Mouse (Mus musculus) heart, adult 8-10 months (tissue): ENCODE measurements around the gene Paqr4. TPM values are rescaled to one million over a fixed set of nuclear protein-coding genes. Genes with fewer than 3 reads are reported as not detected.

Experiments used
- DNase-seq: peaks from one replicate; pipeline ENCODE4 v3.0.0; 2022; ENCODE audit warnings: low spot score
- total RNA-seq, 4 experiments: library from RNA; stranded (reverse); gene quantifications; 2 replicates each; pipeline ENCODE4 v1.2.4; 2022

Gene Paqr4
- total RNA-seq, 4 experiments from 2014 or later, result 22.4 to 29.0 (median 26.4) TPM

DNA sequence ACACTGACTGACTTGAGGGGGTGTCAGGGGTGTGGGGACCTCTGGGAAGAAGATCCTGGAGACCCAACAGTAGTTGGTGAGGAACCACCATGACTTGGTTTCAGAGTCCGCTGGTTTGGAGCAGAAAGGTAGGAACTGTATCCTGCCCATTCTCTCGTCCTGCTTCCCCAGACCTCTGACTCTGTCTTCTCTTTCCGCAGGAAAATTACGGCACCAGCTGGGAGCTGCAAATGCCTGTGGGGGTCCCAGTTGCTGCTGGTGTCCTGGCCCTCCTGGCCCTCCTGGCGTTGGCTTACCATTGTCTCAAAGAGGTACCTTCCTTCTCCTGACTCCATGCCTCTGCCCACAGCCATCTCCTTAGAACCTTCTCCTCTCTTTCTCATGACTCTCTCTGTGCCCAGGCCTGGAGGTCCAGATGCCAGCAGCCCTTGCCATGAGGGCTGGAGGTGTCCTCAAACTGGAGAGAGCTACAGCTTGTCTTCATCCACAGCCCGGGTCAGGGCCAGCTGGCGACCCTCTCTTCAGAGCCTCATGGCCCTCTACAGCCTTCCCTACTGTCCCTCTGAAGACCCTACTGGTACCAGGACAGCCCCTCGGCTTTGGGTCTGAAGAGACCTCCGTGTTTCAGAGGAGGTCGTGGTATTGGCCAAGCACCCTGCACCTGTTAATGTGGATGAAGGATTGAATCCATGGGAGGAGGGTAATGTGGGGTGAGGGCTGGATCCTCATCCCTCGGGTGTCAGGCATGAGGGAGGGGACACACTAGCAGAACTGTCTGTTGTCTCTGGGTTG lies 8.9 kb upstream of the Paqr4 start:
- DNase-seq, result no peak

DNA sequence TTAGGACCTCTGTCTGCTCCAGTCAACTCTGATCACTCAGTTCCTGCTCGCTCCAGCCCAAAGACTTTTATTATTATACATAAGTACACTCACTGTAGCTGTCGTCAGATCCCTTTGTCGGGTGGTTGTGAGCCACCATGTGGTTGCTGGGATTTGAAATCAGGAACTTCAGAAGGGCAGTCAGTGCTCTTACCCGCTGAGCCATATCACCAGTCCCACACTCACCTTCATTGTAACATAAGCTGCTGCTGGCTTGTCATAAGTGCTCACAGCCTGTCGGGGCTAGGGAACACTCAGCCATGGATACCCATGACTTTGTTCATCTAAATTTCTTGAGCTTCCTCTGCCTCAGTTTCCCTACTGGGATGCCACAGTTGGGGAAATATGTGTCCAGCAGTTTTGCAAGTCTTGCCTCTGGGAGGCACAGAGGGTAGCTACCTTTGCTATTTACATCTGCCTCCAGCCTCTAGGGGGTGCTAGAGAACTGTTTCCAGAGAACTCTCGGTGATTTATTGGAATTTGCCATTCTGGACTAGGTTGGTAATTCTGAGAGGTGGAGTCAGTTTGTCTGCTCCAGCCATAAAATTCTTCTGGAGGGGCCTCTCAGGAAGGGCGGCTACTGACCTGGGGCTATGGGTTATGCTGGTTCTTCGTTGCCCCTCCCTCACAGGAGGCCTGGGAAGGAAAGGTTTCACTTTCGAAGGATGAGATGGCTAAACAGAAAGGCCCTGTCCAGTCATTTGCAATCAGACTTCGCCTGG lies 8.1 kb upstream of the Paqr4 start:
- DNase-seq, result peak; percentile 93

DNA sequence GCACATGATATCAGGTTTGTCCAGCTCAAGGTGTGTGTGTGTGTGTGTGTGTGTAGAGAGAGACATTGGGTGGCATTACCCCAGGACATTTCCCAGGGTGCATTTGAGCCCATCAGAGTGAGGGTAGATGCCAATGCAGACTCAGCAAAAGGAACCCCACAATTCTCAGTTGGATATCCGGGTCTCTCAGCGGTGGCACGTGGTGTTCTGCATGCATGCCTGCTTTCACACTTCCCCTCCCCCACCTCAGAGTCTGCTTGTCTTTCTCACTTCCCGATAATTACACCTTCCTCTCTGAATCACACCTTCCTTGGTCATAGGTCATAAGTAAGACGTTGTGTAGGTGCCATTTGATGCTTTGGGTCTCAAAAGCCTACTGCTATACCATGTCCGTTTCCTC lies 7.4 kb upstream of the Paqr4 start:
- no peak for DNase-seq

DNA sequence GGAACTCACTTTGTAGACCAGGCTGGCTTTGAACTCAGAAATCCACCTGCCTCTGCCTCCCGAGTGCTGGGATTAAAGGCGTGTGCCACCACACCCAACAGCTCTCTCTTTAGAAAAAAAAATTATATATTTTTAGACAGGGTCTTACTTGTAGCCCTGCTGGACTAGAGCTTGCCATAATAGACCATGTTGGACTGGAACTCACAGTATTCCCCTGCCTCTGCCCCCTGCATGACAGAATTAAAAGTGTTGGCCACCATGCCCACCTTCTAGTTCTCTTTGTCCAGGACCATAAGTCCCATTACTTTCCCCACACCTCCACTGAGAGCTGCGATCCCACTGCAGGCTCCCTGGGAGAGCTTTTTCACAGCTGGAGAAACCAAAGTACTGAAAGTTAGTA lies 6.8 kb upstream of the Paqr4 start:
- no peak for DNase-seq

DNA sequence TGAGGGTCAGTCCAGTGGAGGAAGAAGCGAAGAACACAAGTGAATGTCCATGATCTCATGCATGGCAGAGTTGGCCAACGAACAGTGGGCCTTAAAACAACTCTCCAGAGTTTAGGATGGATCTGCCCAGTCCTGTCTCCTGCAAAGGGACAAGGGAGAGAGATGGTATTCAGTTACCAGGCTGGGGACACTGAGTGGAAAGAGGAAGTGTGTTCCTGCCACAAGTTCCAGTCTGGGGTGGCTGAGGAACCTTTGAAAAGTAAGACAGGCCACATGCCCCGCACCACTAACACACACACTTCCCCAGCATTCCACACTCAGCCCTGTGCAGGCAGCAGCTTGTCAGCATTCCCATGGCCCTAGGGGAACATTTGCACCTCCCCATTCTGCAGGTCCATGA lies 6.1 kb upstream of the Paqr4 start:
- DNase-seq, result no peak

DNA sequence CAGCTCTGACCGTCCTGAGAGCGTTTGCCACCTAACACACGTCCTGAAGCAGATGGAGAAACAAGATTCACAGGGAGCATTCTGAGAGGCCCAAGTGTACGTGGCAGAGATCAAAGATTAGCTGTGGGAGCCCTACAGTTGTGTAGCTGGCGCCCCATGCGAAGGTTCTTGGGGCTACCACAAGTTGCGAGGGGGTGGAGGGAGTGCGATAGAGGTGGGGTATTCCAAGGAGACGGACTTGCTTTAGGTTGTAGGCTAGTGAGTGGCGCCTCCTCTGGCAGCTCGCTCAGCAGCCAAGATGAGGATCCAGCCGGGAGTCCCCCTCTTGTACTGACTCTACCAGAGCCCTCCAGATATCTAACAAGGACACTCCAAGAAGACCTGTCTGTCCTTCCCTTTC lies 5.6 kb upstream of the Paqr4 start:
- no peak for DNase-seq

DNA sequence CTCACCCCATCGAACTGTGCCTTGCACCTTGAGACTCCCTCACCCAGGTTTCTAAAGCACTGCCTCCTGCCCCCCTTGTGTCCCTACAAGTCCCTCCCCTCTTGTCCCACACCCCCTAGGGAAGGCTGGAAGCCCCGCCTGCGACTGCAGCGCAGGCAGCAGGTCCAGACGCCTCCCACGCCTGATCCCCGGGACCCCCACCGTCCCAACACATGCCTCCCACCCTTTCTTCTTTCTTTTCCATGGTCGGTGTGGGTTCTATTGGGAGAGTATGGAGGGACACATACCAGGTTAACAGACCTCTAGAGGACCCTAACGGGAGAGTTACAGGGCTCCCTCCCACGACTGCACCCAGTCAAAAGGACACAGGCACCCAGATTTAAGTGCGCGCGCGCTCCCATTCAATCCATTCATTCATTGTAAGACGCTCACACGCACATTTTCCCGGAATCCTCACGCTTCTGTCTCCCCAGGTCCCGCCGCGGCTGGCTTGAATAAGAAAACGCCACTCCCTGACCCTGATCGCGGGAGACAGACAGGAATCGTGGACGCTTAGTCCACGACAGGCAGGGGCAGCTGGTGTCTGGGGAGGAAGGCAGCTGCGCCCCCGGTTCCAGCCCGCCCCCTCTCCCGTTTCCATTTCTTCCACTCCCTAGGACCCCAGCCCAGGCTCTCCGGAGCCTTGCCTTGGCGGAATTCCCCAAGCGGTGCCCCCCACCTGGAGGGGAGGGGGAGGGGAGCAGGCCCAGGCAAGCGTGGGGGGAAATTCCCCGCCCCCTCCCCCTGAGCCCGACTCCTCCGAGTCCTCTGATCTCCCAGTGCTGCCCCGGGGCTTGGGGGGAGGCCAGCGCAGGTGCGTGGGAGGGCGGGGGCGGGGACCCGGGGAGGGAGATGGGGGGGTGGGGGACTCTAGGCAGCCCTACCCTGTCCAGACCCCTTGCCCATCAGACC lies 4.9 kb upstream of the Paqr4 start, which contains the start of gene Kremen2:
Gene Kremen2, minus strand, starts transcription at position 533 of the 951 bp plus-strand sequence.
- no peak for DNase-seq

DNA sequence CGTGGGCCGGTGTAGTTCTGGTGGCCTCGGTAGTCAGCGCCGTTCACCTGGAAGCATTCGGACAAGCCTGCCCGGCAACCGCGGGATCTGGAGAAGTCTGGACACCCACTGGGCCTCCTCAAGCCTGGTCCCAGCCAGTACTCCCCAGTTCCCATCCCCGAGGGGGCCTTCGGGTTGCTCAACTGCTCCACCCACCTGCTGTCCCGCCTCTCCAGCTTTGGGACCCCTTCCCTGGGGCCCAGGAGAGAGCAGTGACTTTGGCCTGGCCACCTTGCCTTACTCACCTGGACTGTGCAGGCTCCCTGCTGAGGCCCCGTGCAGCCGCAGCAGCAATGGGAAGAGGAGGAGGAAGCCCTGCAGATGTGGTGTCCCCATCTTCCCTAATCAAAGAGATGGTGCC lies 4.0 kb upstream of the Paqr4 start:
- DNase-seq, result no peak

DNA sequence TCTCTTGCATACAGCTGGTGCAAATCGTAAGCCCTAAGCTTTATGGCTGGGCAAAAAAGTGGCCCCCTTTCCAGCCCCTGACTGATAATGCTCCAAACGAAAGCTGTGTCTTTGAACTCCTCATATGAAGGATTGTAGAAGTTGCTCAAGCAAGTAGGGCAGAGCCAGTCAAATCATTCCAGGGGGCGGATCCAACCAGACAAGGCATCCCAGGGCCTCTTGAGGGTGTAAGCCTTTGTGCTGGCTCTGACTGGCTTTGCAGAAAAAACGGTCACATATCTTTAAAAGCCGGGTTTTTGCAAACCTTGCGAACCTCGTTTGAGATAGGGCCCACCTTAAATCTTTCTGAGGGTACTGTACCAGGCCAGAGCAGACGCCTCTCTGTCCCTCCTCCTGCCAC lies 3.4 kb upstream of the Paqr4 start:
- DNase-seq, result no peak

DNA sequence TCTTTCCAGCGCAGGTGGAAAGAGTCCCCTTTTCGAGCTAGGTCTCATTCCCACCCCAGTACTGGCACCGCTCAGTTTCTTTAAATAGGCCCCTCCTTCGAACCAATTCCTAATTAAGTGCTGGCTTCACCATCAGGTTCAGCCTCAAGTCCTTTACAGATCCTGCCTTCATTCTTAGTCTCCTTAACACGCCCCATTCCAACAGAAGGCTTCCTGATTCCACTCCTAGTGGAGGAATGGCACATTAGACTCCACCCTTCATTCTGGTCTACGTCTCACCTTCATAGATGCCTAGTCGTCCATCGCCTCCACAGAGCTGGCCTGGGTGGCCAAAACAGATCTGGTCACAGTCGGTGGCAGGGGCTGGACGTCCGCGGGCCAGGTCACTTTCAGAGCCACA lies 2.3 kb upstream of the Paqr4 start:
- DNase-seq, result no peak

DNA sequence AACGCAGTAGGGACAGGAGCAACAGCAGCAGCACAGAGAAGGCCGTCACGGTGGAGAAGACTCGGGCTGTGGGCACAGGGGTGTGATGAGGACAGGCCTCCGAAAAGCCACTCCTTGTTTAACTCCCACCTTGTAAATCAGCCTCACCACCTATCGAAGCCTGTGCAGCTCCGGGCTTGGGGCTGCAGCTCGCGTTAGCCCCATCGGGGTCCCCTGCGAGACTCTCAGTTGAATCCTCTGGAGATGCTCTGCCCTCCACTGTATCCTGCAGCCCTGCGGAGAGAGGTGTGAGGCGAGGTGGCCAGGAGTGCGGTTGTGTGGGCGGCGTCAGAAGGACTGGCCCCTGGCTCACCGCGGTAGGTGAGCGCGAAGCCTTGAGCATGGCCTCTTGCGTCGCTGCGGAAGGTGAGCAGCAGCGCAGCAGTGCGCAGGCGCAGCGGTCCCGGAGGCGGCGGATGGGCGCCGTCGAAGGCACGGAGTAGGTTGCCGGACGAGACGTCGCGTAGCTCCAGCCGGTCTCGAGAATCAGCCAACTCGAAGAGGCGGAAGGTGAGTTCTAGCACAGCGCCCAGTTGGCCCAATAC lies 1.6 kb upstream of the Paqr4 start:
- no peak for DNase-seq

DNA sequence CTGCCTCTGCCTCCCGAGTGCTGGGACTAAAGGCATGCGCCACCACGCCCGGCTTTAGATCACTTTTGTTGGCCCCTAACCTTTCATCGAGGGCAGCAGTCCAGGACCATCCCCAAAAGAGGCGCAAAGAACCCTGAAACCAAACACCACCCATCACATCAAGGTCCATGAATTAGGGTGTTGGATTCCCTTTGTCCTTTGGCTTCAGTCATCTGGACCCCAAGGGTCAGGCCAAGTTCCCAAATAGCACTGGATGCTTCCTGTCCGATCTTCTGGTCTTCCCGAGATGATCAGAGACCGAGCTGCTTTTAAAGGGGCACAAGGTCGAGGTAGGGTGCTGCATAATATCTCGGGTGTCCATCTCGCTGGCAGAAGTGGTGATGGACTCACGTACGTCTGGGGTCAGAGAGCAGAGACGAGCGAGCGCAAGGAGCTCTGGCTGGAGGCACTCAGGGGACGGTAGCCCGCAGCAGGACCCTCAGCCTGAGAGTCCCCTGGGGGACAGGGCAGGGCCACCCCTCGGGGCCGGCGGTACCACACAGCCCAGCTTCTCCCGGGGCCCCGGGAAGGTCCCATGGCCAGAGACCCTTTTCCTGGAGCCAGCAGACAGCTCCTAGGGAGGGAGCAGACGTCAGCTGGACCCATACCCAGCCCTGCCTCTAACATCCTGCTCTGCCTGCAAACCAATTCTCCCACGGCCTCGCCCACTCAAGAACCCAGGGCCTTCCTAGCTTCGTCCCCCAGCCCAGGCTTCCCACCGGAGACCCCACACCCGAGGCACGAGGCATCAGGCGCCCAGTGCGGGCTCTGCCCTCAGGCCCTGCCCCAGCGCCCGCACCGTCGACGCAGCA lies 917 bp upstream of the Paqr4 start:
- DNase-seq, result no peak

DNA sequence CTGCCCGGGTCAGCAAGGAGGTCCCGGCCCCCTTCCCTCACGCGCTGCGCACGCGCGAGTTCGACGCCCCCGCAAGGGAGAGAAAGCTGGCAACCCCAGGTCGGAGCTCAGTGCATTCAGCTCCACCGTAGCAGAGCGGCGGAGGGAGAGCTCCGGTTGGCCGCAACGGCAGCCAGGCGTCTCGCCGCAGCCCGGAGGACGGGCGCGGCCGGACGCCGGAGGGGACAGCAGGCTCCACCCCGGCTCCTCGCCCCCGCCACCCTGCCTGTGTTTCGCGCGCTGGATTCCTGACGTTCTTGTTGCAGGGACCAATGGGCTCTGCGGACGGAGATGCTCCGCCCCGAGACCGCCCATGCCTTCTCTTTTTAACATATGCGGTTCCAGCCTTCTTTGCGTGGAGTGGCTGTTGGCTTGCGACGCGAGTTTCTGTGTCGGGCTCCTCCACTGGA lies 507 bp downstream of the Paqr4 start:
- peak; percentile 92 for DNase-seq

DNA sequence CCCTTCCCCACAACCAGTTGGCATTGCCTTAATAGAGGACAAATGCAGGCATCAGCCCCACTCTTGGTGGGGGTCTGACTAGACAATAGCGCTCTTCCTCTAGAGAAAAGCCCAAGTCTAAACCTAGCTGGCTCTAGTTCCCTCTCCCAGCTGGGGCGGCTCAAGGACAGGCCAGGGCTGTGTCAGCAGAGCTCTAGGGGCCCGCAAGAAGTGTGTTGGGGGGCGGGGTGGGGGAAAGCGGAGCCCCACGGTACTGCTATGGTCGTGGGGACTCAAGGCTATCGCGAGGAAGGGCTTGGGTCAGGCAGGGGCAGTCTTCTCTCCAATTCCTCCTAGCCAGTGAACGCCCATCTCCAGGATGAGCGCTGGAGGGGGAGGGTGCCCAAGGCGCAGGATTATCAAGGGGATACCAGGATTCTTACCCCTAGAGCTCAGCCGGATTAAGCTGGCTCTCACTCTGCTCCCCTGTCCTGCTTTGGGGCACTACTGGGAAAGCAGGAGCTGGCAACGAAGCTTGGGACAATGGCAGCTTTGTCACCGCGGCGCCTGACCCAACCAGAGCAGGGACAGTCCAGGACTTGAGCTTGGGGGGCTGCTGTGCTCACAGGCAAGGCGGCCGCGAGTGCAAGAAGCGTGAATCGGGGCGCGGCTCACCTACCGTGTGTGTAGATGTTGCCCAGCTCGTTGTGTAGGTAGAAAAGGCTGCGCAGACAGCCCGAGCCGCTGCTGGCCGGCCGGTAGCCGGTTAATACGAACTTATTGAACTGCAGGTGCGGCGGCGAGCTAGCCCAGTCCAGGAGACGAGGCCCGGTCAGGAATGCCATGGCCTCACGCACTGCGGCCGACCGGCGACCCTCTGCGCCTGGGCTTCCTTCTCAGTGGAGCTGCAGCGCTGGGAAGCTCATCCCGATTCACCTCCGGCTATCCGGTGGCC lies 1.2 kb downstream of the Paqr4 start:
- no peak for DNase-seq

DNA sequence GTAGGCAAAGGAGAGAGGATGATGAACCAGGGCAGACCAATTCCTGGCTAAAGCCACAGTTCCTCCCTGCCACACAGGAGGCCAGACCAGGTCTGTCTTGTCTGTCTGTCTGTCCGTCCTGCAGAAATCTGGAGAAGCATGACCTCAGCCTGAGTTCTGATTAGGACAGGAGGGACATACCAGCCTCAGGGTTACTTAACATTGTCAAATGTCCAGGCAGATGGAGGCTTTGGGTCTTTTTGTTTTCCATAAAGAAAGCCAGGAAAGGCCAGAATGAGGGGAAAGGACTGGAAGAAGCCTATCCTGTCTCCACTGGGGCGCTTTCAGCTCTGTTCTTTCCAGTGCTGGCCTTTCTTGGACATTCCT lies 1.8 kb downstream of the Paqr4 start:
- DNase-seq, result no peak

DNA sequence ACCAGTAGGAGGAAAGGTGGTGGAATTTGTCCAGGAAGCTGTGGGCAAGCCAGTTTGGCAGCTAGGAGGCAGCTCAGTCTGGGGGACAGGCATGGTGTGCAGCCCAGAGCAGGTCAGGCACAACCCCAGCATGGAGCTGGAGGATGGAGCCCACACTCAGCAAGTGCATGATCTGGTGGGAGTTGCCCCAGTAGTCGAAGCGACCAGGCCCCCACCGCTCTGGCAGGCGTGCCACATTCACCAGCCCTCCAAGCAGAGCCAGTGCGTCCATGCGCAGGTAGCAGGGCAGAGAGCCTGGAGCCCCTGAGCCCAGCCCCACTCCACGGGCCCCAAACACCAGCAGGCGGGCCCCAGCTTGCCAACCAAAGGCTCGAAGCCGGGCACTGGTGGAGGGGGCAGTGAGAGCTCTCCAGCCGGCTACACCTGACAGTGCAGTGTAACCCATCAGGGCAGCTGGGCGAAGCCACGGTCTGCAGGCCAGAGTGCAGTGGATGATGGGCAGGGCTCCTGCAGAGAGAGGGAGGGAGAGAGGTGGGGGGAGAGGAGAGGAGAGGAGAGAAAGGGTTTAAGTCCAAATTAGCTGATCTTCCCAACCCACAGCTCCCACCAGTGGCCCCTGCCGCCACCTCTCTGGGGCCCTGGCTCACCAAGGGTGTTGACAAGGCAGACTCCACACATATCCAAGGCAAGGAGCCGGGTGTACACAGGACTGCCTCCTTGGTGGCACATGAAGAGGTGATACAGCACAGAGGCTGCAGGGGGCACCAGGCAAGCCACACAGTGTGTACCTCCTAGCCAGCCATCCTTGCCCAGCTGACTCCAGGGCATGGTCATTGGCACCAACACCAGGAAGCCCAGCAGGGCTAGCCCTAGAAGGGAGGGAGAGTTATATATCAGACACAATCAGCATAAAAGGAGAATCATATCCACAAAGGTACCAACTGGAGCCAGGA lies 2.9 kb downstream of the Paqr4 start:
- DNase-seq, result no peak

DNA sequence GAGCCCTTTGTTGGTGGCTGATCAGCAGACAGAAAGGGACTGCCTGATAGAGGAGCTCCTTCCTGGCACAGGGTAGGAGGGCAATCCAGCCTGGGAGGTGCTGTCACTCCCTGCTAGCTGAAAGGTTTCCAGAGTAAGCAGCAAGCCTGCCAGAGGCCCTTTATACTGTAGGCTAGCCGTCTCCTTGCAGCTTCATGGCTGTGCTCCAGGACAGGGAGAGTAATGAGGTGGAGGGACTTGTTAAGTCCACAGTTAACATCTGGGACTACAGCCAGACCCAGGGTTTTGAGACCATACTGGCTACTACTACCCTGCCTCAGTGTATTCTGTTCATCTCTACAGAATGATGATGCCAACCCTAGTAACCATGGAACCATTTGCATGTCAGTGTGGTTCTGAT lies 6.3 kb downstream of the Paqr4 start:
- DNase-seq, result no peak

DNA sequence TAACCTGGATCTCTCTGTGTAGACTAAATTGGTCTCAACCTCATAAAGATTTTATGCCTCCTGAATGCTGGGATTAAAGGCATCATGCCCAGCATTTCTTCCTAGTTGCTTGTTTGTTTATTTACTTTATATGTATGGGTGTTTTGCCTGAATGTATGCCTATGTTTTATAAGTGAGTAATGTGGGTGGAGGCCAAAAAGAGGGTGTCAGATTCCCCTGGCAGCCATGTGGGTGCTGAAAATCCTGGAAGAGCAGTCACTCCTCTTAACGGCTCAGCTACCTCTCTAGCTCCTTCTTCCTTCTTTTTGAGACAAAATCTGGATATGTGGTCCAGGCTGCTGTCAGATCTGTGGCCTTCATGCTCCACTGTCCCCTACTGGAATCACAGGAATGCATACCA lies 10.2 kb downstream of the Paqr4 start:
- no peak for DNase-seq
